Mouse (Mus musculus) left cerebral cortex, postnatal 10 days (tissue): ENCODE measurements around the gene Ldb1. TPM values are rescaled to one million over a fixed set of nuclear protein-coding genes. Genes with fewer than 3 reads are reported as not detected.
"Not testable (repeated sequence)": the region's sequence is repeated elsewhere in the genome, so short reads cannot be mapped to it uniquely, and the experiment has no call there.

Source experiments
- DNase-seq, 2 experiments: peaks; one replicate each; pipeline ENCODE4 v3.0.0; 2021 to 2022; ENCODE audit warnings: low spot score in 2 of 2, mixed read lengths in 1 of 2; ENCODE audit errors: extremely low spot score in 1 of 2
- intact Hi-C: fragments of 180-260 bp; cut with DNase I; formaldehyde crosslinking; loops from one replicate; pipeline ENCODE4 v1.15.1; 2025
- total RNA-seq, 2 experiments: library from RNA; stranded (reverse); gene quantifications; 2 replicates each; pipeline ENCODE4 v1.2.3; 2021

The Ldb1 gene
- total RNA-seq, 2 experiments from 2014 or later, result 99.7 to 101 TPM

- intact Hi-C loops, result no loop called here
- DNase-seq, result no peak
Measured at GRCm38 (mm10) chr19:45993981-45994737, 50.9 kb downstream of the Ldb1 start.

DNA sequence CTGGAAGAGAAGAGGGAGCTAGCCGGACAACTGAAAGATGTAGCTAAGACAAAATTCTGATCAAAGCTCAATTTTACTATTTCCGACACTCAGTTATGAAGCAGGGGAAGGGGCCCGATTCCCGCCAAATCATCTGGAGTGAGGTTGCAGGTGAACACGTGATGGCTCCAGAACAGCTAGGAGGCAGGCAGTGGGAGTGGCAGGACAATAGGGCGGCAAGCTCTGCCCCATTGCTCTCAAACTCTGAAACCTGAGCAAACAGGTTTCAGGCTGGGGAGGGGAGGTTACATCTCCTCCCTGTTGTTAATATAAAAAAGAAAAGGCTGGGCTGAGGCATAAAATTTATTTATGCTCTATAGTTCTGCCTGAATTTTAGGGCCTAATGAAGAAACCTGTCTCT, 51.6 kb downstream of the Ldb1 start:
- intact Hi-C loops, result not testable (repeated sequence)

DNA sequence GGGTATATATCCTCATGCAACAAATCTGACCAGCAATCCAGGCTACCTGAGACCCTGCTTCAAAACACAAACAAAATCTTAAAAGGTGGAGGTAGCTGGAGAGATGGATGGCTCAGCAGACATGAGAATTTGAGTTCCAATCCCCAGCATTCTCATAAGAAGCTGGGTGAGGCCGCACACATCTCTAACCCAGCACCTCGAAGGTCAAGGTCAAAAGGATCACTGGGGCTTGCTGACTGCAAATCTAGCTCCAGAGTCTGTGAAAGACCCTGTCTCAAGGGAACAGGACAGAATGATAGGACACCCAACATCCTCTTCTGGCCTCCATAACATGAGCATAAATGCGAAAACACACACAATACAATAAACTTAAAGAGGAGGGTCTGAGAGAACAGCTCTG, 53.8 kb downstream of the Ldb1 start:
- no peak for DNase-seq
- intact Hi-C loops, result no loop called here

More for the DNA sequence above, 51.6 kb downstream of the Ldb1 start:
- DNase-seq, result not testable (repeated sequence)

GRCm38 (mm10) chr19:45988238-45988637, 56.8 kb downstream of the Ldb1 start:
- no peak for DNase-seq
- intact Hi-C loops, result no loop called here

DNA sequence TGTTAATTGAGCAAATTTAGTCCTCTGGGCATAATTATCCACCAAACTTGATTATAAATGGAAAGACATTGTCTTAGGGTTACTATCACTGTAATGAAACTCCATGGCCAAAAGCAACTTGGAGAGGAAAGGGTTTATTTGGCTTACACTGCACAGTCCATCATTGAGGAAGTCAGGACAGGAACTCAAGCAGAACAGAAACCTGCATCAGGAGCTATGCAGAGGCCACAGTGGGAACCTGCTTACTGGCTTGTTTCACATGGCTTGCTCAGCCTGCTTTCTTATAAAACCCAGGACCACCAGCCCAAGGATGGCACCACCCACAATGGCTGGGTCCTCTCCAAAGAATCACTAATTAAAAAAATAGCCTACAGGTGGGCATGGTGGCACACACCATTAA, 60.6 kb downstream of the Ldb1 start:
- intact Hi-C loops, result no loop called here
- DNase-seq, result no peak

Other genes starting within 250 kb of the Ldb1 start
- gene Kcnip2, start 229.2 kb downstream of the Ldb1 start, total RNA-seq, result 100 to 1,000 TPM; 114 to 127 TPM
- gene Armh3, start 46.7 kb downstream of the Ldb1 start, total RNA-seq, result 10 to 100 TPM; 22.9 to 24.6 TPM
- 1 to 10 TPM; 3.3 to 4.7 TPM for gene Hps6, start 41.7 kb downstream of the Ldb1 start, total RNA-seq
- 10 to 100 TPM; 26.2 to 29.1 TPM for gene Pprc1, start 328 bp downstream of the Ldb1 start, total RNA-seq
- 10 to 100 TPM; 34.6 to 37.3 TPM for gene Nolc1, start 30.6 kb upstream of the Ldb1 start, total RNA-seq
- gene Elovl3, start 86.7 kb upstream of the Ldb1 start, total RNA-seq, result not detected
- gene Pitx3, start 103.1 kb upstream of the Ldb1 start, total RNA-seq, result not detected
- gene Gbf1, start 107.3 kb upstream of the Ldb1 start, total RNA-seq, result 100 to 1,000 TPM; 100 TPM